Mouse (Mus musculus) CH12.LX (cell line): ENCODE measurements around the gene Rras. TPM values are rescaled to one million over a fixed set of nuclear protein-coding genes. Genes with fewer than 3 reads are reported as not detected.
A peak's percentile ranks its signal among the peaks of the same experiment; 100 is the strongest.

ENCODE experiments used
- DNase-seq: peaks from one replicate; pipeline ENCODE4 v3.0.0-alpha.2; 2013; ENCODE audit errors: extremely low read depth
- H3K27ac ChIP-seq: 2 replicates; pipeline ENCODE4 v1.5.1; 2012; ENCODE audit warnings: low read depth, mild to moderate bottlenecking, control low read depth, moderate library complexity; ENCODE audit not compliant: insufficient read depth
- H3K27me3 ChIP-seq: replicated peaks from 2 replicates; pipeline ENCODE3; 2012; ENCODE audit warnings: inconsistent platforms
- H3K36me3 ChIP-seq, 2 experiments: replicated peaks in 1 of 2; 2 replicates each; pipeline versions ENCODE3 to v1.6.1; 2012; ENCODE audit warnings: inconsistent platforms in 1 of 2, low read length in 1 of 2, mild to moderate bottlenecking in 1 of 2, mixed read lengths in 1 of 2, moderate library complexity in 1 of 2; ENCODE audit not compliant: control insufficient read depth in 1 of 2, insufficient read depth in 1 of 2
- H3K4me1 ChIP-seq, 2 experiments: 2 replicates each; pipeline ENCODE4 v1.6.1; 2012; ENCODE audit warnings: inconsistent platforms in 1 of 2, moderate library complexity in 1 of 2; ENCODE audit not compliant: insufficient read depth in 2 of 2, control insufficient read depth in 1 of 2
- H3K4me2 ChIP-seq: 2 replicates; pipeline ENCODE4 v1.6.1; 2012; ENCODE audit warnings: low read depth, mild to moderate bottlenecking, control low read depth; ENCODE audit not compliant: poor library complexity, insufficient read depth, severe bottlenecking
- H3K4me3 ChIP-seq, 3 experiments: fragments of 150-350 bp in 1 of 3; sonication (generic) in 1 of 3; replicated peaks in 1 of 3; 2 replicates each; pipeline versions ENCODE3 to v1.5.1; 2011 to 2012; ENCODE audit warnings: low read depth in 2 of 3, low read length in 2 of 3, mild to moderate bottlenecking in 2 of 3, moderate library complexity in 2 of 3, control low read depth in 1 of 3, improper control_type of control experiment in 1 of 3, inconsistent platforms in 1 of 3, mixed read lengths in 1 of 3; ENCODE audit not compliant: poor library complexity in 1 of 3
- H3K79me2 ChIP-seq: replicated peaks from 2 replicates; pipeline ENCODE4 v1.6.1; 2012; ENCODE audit warnings: mild to moderate bottlenecking, moderate library complexity; ENCODE audit not compliant: control insufficient read depth, poor library complexity, insufficient read depth, severe bottlenecking; ENCODE audit errors: extremely low read depth
- H3K9ac ChIP-seq: 2 replicates; pipeline ENCODE4 v1.6.1; 2012; ENCODE audit warnings: low read depth, mild to moderate bottlenecking, control low read depth, moderate library complexity; ENCODE audit not compliant: insufficient read depth
- H3K9me3 ChIP-seq: replicated peaks from 2 replicates; pipeline ENCODE3; 2012; ENCODE audit warnings: low read length, inconsistent platforms, mixed read lengths
- BHLHE40 ChIP-seq: IDR thresholded peaks from 2 replicates; pipeline ENCODE4 v1.6.1; 2011; ENCODE audit warnings: mild to moderate bottlenecking, low read depth, low read length, improper control_type of control experiment
- CHD2 ChIP-seq: IDR thresholded peaks from 2 replicates; pipeline ENCODE4 v1.6.1; 2011; ENCODE audit warnings: low read length, improper control_type of control experiment
- CTCF ChIP-seq, 2 experiments: IDR thresholded peaks in 1 of 2; conservative IDR thresholded peaks in 1 of 2; 2 replicates each; pipeline ENCODE4 v1.5.1; 2011 to 2012; ENCODE audit warnings: low read depth in 2 of 2, low read length in 2 of 2, improper control_type of control experiment in 1 of 2, inconsistent platforms in 1 of 2, mild to moderate bottlenecking in 1 of 2, moderate library complexity in 1 of 2
- E2F4 ChIP-seq: IDR thresholded peaks from 2 replicates; pipeline ENCODE4 v1.6.1; 2011; ENCODE audit warnings: low read depth, low read length, improper control_type of control experiment; ENCODE audit not compliant: insufficient replicate concordance
- ELF1 ChIP-seq: IDR thresholded peaks from 2 replicates; pipeline ENCODE4 v1.6.1; 2014; ENCODE audit warnings: low read depth, mild to moderate bottlenecking, inconsistent platforms, low read length, improper control_type of control experiment
- EP300 ChIP-seq: IDR thresholded peaks from 2 replicates; pipeline ENCODE4 v1.6.1; 2011; ENCODE audit warnings: low read length, improper control_type of control experiment
- GABPA ChIP-seq: IDR thresholded peaks from 2 replicates; pipeline ENCODE4 v1.6.1; 2012; ENCODE audit warnings: low read depth, low read length, improper control_type of control experiment, inconsistent platforms; ENCODE audit not compliant: insufficient replicate concordance
- HCFC1 ChIP-seq: IDR thresholded peaks from 2 replicates; pipeline ENCODE4 v1.6.1; 2012; ENCODE audit warnings: low read depth, mild to moderate bottlenecking, inconsistent platforms, low read length, improper control_type of control experiment
- IRF4 ChIP-seq: IDR thresholded peaks from 2 replicates; pipeline ENCODE4 v1.6.1; 2014; ENCODE audit warnings: low read depth, mild to moderate bottlenecking, inconsistent platforms, low read length, improper control_type of control experiment
- JUND ChIP-seq: conservative IDR thresholded peaks from 2 replicates; pipeline ENCODE4 v1.6.1; 2011; ENCODE audit warnings: low read depth, low read length, improper control_type of control experiment
- MAFK ChIP-seq: IDR thresholded peaks from 2 replicates; pipeline ENCODE4 v1.6.1; 2011; ENCODE audit warnings: low read length, improper control_type of control experiment; ENCODE audit not compliant: insufficient replicate concordance
- MAZ ChIP-seq: IDR thresholded peaks from 2 replicates; pipeline ENCODE4 v1.6.1; 2012; ENCODE audit warnings: low read depth, mild to moderate bottlenecking, inconsistent platforms, low read length, improper control_type of control experiment, moderate library complexity
- MXI1 ChIP-seq: IDR thresholded peaks from 2 replicates; pipeline ENCODE4 v1.6.1; 2011; ENCODE audit warnings: mild to moderate bottlenecking, low read depth, low read length, improper control_type of control experiment
- MYC ChIP-seq: IDR thresholded peaks from 2 replicates; pipeline ENCODE4 v1.6.1; 2011; ENCODE audit warnings: low read depth, mild to moderate bottlenecking, improper control_type of control experiment, low read length
- NELFE ChIP-seq: IDR thresholded peaks from 2 replicates; pipeline ENCODE4 v1.6.1; 2011; ENCODE audit warnings: low read depth, low read length, improper control_type of control experiment
- NRF1 ChIP-seq: IDR thresholded peaks from 2 replicates; pipeline ENCODE4 v1.6.1; 2014; ENCODE audit warnings: low read depth, mild to moderate bottlenecking, inconsistent platforms, low read length, improper control_type of control experiment, moderate library complexity
- POLR2A ChIP-seq: IDR thresholded peaks from 2 replicates; pipeline ENCODE4 v1.6.1; 2011; ENCODE audit warnings: low read depth, mild to moderate bottlenecking, improper control_type of control experiment, low read length
- POLR2AphosphoS2 ChIP-seq: IDR thresholded peaks from 2 replicates; pipeline ENCODE4 v1.6.1; 2011; ENCODE audit warnings: low read depth, low read length, improper control_type of control experiment
- SMC3 ChIP-seq: IDR thresholded peaks from 2 replicates; pipeline ENCODE4 v1.6.1; 2011; ENCODE audit warnings: low read depth, low read length, improper control_type of control experiment
- TCF12 ChIP-seq: IDR thresholded peaks from 2 replicates; pipeline ENCODE4 v1.6.1; 2014; ENCODE audit warnings: low read depth, mild to moderate bottlenecking, inconsistent platforms, low read length, improper control_type of control experiment
- UBTF ChIP-seq: IDR thresholded peaks from 2 replicates; pipeline ENCODE4 v1.6.1; 2012; ENCODE audit warnings: low read depth, mild to moderate bottlenecking, inconsistent platforms, low read length, improper control_type of control experiment, moderate library complexity
- USF1 ChIP-seq: IDR thresholded peaks from 2 replicates; pipeline ENCODE4 v1.6.1; 2014; ENCODE audit warnings: low read depth, mild to moderate bottlenecking, inconsistent platforms, low read length, improper control_type of control experiment
- USF2 ChIP-seq: conservative IDR thresholded peaks from 2 replicates; pipeline ENCODE4 v1.6.1; 2011; ENCODE audit warnings: low read depth, low read length, improper control_type of control experiment
- ZC3H11A ChIP-seq: IDR thresholded peaks from 2 replicates; pipeline ENCODE4 v1.6.1; 2012; ENCODE audit warnings: low read depth, mild to moderate bottlenecking, inconsistent platforms, low read length, improper control_type of control experiment
- ZMIZ1 ChIP-seq: IDR thresholded peaks from 2 replicates; pipeline ENCODE4 v1.6.1; 2012; ENCODE audit warnings: low read depth, mild to moderate bottlenecking, inconsistent platforms, low read length, improper control_type of control experiment
- dilution Hi-C: fragments of 300-500 bp; cut with MboI; formaldehyde crosslinking; loops from 2 replicates; pipeline ENCODE4 v1.14.3; 2020; ENCODE audit warnings: low sequenced_read_pairs; ENCODE audit not compliant: extremely low pct_unique_long_range_greater_than_20kb, extremely low pct_ligation_motif_present
- in situ Hi-C: fragments of 300-500 bp; cut with MboI; formaldehyde crosslinking; loops from 3 replicates; pipeline ENCODE4 v1.14.3; 2019; ENCODE audit warnings: low sequenced_read_pairs, low pct_ligation_motif_present, low pct_unique_long_range_greater_than_20kb, mixed read lengths
- polyA plus RNA-seq: library from polyadenylated mRNA; unstranded; fragments of >175 nt; gene quantifications from 2 replicates; pipeline ENCODE4 v1.2.1, GENCODE M21; 2012; ENCODE audit warnings: low read depth; ENCODE audit not compliant: insufficient read length
- total RNA-seq, 2 experiments: library from RNA; depleted of rRNA; stranded (reverse); fragments of 300-350 nt in 1 of 2; fragments of >200 nt in 1 of 2; gene quantifications; 2 replicates each; pipeline ENCODE4 v1.2.3; 2012 to 2014

Rras gene
- total and polyA plus RNA-seq, 3 experiments, result 7.2 to 19.8 (median 10.6) TPM

GRCm38 (mm10) chr7:45017242-45018061, at the start of gene Rras (continued):
- peak; percentile 84 for TF ChIP-seq MYC

- Histone ChIP-seq H3K4me1 (peaks cover 7 to 25% of the 10 kb centered on the region in 2 experiments; a peak in 3 of 4 replicates), H3K27me3 (no peaks in the 10 kb centered on the region), H3K79me2 (no peaks in the 10 kb centered on the region), H3K9ac (peak overlapping the region; percentile 22; the same call in 1 of the 2 replicates), H3K36me3 (peaks cover 0 to 33% of the 10 kb centered on the region in 2 experiments), H3K4me2 (peak overlapping the region; percentile 86), H3K4me3 (peak overlapping the region; percentile 52 to 62 (median 56)), H3K27ac (peak overlapping the region; percentile 65), H3K9me3 (no peaks in the 10 kb centered on the region)
- TF ChIP-seq BHLHE40 (0 out of 2 replicates have a peak, but pooled peaks have one; percentile 18), SMC3 (no peak), MXI1 (0 out of 2 replicates have a peak, but pooled peaks have one; percentile 46), E2F4 (no peak), POLR2A (peak; percentile 67; the same call in 1 of the 2 replicates), GABPA (no peak), NELFE (peak; percentile 20; the same call in 1 of the 2 replicates), EP300 (no peak), JUND (no peak), ZMIZ1 (peak; percentile 72), CHD2 (peak; percentile 87), USF2 (no peak), NRF1 (peak; percentile 64), MAZ (no peak), USF1 (no peak), MAFK (no peak), UBTF (no peak), TCF12 (0 out of 2 replicates have a peak, but pooled peaks have one; percentile 28), ELF1 (no peak), IRF4 (no peak), POLR2AphosphoS2 (no peak), HCFC1 (0 out of 2 replicates have a peak, but pooled peaks have one; percentile 40), CTCF (conservative IDR thresholded peaks at IDR 0.05 in 1 of 2, IDR thresholded peaks at IDR 0.05 in 1 of 2; ENCODE audit: low read depth in 2 of 2, low read length in 2 of 2) (no peak), ZC3H11A (no peak)
- dilution Hi-C loops, result no loop called here
- peak; percentile 93 for DNase-seq
- in situ Hi-C loops, result no loop called here
Measured at GRCm38 (mm10) chr7:44970231-44970691, 47.5 kb upstream of the Rras start.
